Mouse (Mus musculus) cerebellum, adult (tissue): ENCODE data around the gene Olfr1426.
"Not testable (repeated sequence)": the region's sequence is repeated elsewhere in the genome, so short reads cannot be mapped to it uniquely, and the experiment has no call there.

ENCODE experiments used
- ATAC-seq: cut with Nextera tagmentation; 2 replicates; pipeline ENCODE4 v1.9.2; 2017; ENCODE audit warnings: mild to moderate bottlenecking, moderate library complexity, mixed read lengths; ENCODE audit not compliant: insufficient number of reproducible peaks, low FRiP score, low TSS enrichment

Gene Olfr1426

GRCm38 (mm10) chr19:12091913-12092312, at the start of gene Olfr1426:
Gene Olfr1426, minus strand, starts transcription at chr19:12092013.
- ATAC-seq = no peak

GRCm38 (mm10) chr19:12134289-12134688, 42.5 kb upstream of the Olfr1426 start:
- ATAC-seq = no peak

- ATAC-seq = no peak
These were observed 31.3 kb upstream of the Olfr1426 start, which contains the start of gene Olfr76 for GRCm38 (mm10) chr19:12123103-12123502. Gene Olfr76, minus strand, starts transcription at chr19:12123203.

- no peak for ATAC-seq
These were observed 24.7 kb upstream of the Olfr1426 start for GRCm38 (mm10) chr19:12116464-12116863.

GRCm38 (mm10) chr19:12115797-12116196, 24.0 kb upstream of the Olfr1426 start, which contains the start of gene Olfr1428:
Gene Olfr1428, minus strand, starts transcription at chr19:12115897.
- ATAC-seq = no peak

- ATAC-seq = no peak
These were observed 22.0 kb upstream of the Olfr1426 start for GRCm38 (mm10) chr19:12113807-12114206.

GRCm38 (mm10) chr19:12104541-12104940, 12.7 kb upstream of the Olfr1426 start:
- ATAC-seq = no peak

- no peak for ATAC-seq
These were observed 11.4 kb upstream of the Olfr1426 start, which contains the start of gene Olfr1427 for GRCm38 (mm10) chr19:12103234-12103633. Gene Olfr1427, minus strand, starts transcription at chr19:12103334.

- not testable (repeated sequence) for ATAC-seq
These were observed 14.2 kb downstream of the Olfr1426 start, which contains the start of gene Olfr1425 for GRCm38 (mm10) chr19:12077631-12078030. Gene Olfr1425, minus strand, starts transcription at chr19:12077731.

GRCm38 (mm10) chr19:12069546-12069945, 22.3 kb downstream of the Olfr1426 start:
- not testable (repeated sequence) for ATAC-seq

GRCm38 (mm10) chr19:12067806-12068205, 24.0 kb downstream of the Olfr1426 start:
- ATAC-seq = not testable (repeated sequence)

- ATAC-seq = not testable (repeated sequence)
These were observed 29.2 kb downstream of the Olfr1426 start, which contains the start of gene Olfr1424 for GRCm38 (mm10) chr19:12062582-12062981. Gene Olfr1424, minus strand, starts transcription at chr19:12062682.

GRCm38 (mm10) chr19:12043163-12043562, 48.6 kb downstream of the Olfr1426 start:
- no peak for ATAC-seq

GRCm38 (mm10) chr19:12041217-12041616, 50.6 kb downstream of the Olfr1426 start, which contains the start of gene Olfr1423:
Gene Olfr1423, minus strand, starts transcription at chr19:12041317.
- no peak for ATAC-seq

- ATAC-seq = no peak
These were observed 54.1 kb downstream of the Olfr1426 start for GRCm38 (mm10) chr19:12037727-12038126.
